Mouse (Mus musculus) CH12.LX (cell line): ENCODE measurements around the gene Gm13278.
"Not testable (repeated sequence)": the region's sequence is repeated elsewhere in the genome, so short reads cannot be mapped to it uniquely, and the experiment has no call there.

Experiments used
- BHLHE40 ChIP-seq: IDR thresholded peaks from 2 replicates; pipeline ENCODE4 v1.6.1; 2011; ENCODE audit warnings: mild to moderate bottlenecking, low read depth, low read length, improper control_type of control experiment
- CTCF ChIP-seq, 2 experiments: IDR thresholded peaks in 1 of 2; conservative IDR thresholded peaks in 1 of 2; 2 replicates each; pipeline ENCODE4 v1.5.1; 2011 to 2012; ENCODE audit warnings: low read depth in 2 of 2, low read length in 2 of 2, improper control_type of control experiment in 1 of 2, inconsistent platforms in 1 of 2, mild to moderate bottlenecking in 1 of 2, moderate library complexity in 1 of 2
- EP300 ChIP-seq: IDR thresholded peaks from 2 replicates; pipeline ENCODE4 v1.6.1; 2011; ENCODE audit warnings: low read length, improper control_type of control experiment
- KAT2A ChIP-seq: IDR thresholded peaks from 2 replicates; pipeline ENCODE4 v1.6.1; 2012; ENCODE audit warnings: low read length, improper control_type of control experiment, inconsistent platforms; ENCODE audit not compliant: insufficient replicate concordance
- MXI1 ChIP-seq: IDR thresholded peaks from 2 replicates; pipeline ENCODE4 v1.6.1; 2011; ENCODE audit warnings: mild to moderate bottlenecking, low read depth, low read length, improper control_type of control experiment
- NELFE ChIP-seq: IDR thresholded peaks from 2 replicates; pipeline ENCODE4 v1.6.1; 2011; ENCODE audit warnings: low read depth, low read length, improper control_type of control experiment
- POLR2A ChIP-seq: IDR thresholded peaks from 2 replicates; pipeline ENCODE4 v1.6.1; 2011; ENCODE audit warnings: low read depth, mild to moderate bottlenecking, improper control_type of control experiment, low read length
- POLR2AphosphoS2 ChIP-seq: IDR thresholded peaks from 2 replicates; pipeline ENCODE4 v1.6.1; 2011; ENCODE audit warnings: low read depth, low read length, improper control_type of control experiment
- TBP ChIP-seq: conservative IDR thresholded peaks from 2 replicates; pipeline ENCODE4 v1.6.1; 2011; ENCODE audit warnings: low read depth, low read length, improper control_type of control experiment
- TCF12 ChIP-seq: IDR thresholded peaks from 2 replicates; pipeline ENCODE4 v1.6.1; 2014; ENCODE audit warnings: low read depth, mild to moderate bottlenecking, inconsistent platforms, low read length, improper control_type of control experiment
- ZC3H11A ChIP-seq: IDR thresholded peaks from 2 replicates; pipeline ENCODE4 v1.6.1; 2012; ENCODE audit warnings: low read depth, mild to moderate bottlenecking, inconsistent platforms, low read length, improper control_type of control experiment
- ZNF384 ChIP-seq: IDR thresholded peaks from 2 replicates; pipeline ENCODE4 v1.6.1; 2012; ENCODE audit warnings: low read depth, low read length, improper control_type of control experiment, inconsistent platforms

GRCm38 (mm10) chr4:88802954-88803353, 11.6 kb downstream of the Gm13278 start, which contains the start of gene Gm13287:
- TF ChIP-seq NELFE; EP300; ZC3H11A; KAT2A; TCF12; ZNF384; CTCF (conservative IDR thresholded peaks at IDR 0.05 in 1 of 2, IDR thresholded peaks at IDR 0.05 in 1 of 2; ENCODE audit: low read depth in 2 of 2, low read length in 2 of 2); POLR2A; POLR2AphosphoS2; TBP; MXI1; BHLHE40: not testable (repeated sequence)
